Mouse (Mus musculus) 3T3-L1 (cell line): ENCODE results near the gene Ooep.

Experiments
- DNase-seq: peaks from one replicate; pipeline ENCODE4 v3.0.0-alpha.2; 2015; ENCODE audit warnings: low read depth, low spot score

Gene Ooep

GRCm38 (mm10) chr9:78378113-78378785, at the start of gene Ooep:
Gene Ooep, minus strand, starts transcription at chr9:78378725.
- no peak for DNase-seq

GRCm38 (mm10) chr9:78428185-78428584, 49.7 kb upstream of the Ooep start:
- no peak for DNase-seq

- no peak for DNase-seq
Measured at GRCm38 (mm10) chr9:78427362-78427781, 48.8 kb upstream of the Ooep start.

GRCm38 (mm10) chr9:78401596-78401995, 23.1 kb upstream of the Ooep start:
- DNase-seq: no peak

GRCm38 (mm10) chr9:78400570-78400969, 22.0 kb upstream of the Ooep start:
- DNase-seq: no peak

- no peak for DNase-seq
Measured at GRCm38 (mm10) chr9:78396517-78396916, 18.0 kb upstream of the Ooep start.

- DNase-seq: no peak
Measured at GRCm38 (mm10) chr9:78395630-78396351, 17.3 kb upstream of the Ooep start, which contains the start of gene Ddx43. Gene Ddx43, plus strand, starts transcription at chr9:78395777.

- DNase-seq: no peak
Measured at GRCm38 (mm10) chr9:78395244-78395629, 16.7 kb upstream of the Ooep start.

- DNase-seq: no peak
Measured at GRCm38 (mm10) chr9:78394602-78395001, 16.1 kb upstream of the Ooep start.

GRCm38 (mm10) chr9:78393741-78394140, 15.2 kb upstream of the Ooep start:
- DNase-seq: no peak

- DNase-seq: peak; percentile 2
Measured at GRCm38 (mm10) chr9:78389981-78390380, 11.5 kb upstream of the Ooep start.

GRCm38 (mm10) chr9:78386947-78387346, 8.4 kb upstream of the Ooep start:
- no peak for DNase-seq

GRCm38 (mm10) chr9:78385893-78386292, 7.4 kb upstream of the Ooep start:
- DNase-seq: peak; percentile 57

GRCm38 (mm10) chr9:78377546-78377945, 979 bp downstream of the Ooep start:
- DNase-seq: no peak

GRCm38 (mm10) chr9:78375486-78375885, 3.0 kb downstream of the Ooep start:
- no peak for DNase-seq

- no peak for DNase-seq
Measured at GRCm38 (mm10) chr9:78374885-78375389, 3.6 kb downstream of the Ooep start.

GRCm38 (mm10) chr9:78374397-78374796, 4.1 kb downstream of the Ooep start:
- DNase-seq: no peak

GRCm38 (mm10) chr9:78372827-78373504, 5.6 kb downstream of the Ooep start:
- peak; percentile 15 for DNase-seq

- DNase-seq: no peak
Measured at GRCm38 (mm10) chr9:78371441-78371840, 7.1 kb downstream of the Ooep start.

GRCm38 (mm10) chr9:78369786-78370185, 8.7 kb downstream of the Ooep start:
- DNase-seq: no peak

- DNase-seq: no peak
Measured at GRCm38 (mm10) chr9:78369349-78369748, 9.2 kb downstream of the Ooep start.

GRCm38 (mm10) chr9:78368671-78369293, 9.7 kb downstream of the Ooep start:
- DNase-seq: no peak
